Mouse (Mus musculus) right cerebral cortex, postnatal 14 days (tissue): Measurements from ENCODE around the gene Rbm46.

Experiments
- DNase-seq: peaks from one replicate; pipeline ENCODE4 v3.0.0; 2022

Rbm46 gene

GRCm38 (mm10) chr3:82876372-82876739 lies at the start of gene Rbm46:
Gene Rbm46 (minus strand): TSS chr3:82876483.
- peak; percentile 76 for DNase-seq

GRCm38 (mm10) chr3:82915632-82916031 lies 39.3 kb upstream of the Rbm46 start:
- DNase-seq, result no peak

DNA sequence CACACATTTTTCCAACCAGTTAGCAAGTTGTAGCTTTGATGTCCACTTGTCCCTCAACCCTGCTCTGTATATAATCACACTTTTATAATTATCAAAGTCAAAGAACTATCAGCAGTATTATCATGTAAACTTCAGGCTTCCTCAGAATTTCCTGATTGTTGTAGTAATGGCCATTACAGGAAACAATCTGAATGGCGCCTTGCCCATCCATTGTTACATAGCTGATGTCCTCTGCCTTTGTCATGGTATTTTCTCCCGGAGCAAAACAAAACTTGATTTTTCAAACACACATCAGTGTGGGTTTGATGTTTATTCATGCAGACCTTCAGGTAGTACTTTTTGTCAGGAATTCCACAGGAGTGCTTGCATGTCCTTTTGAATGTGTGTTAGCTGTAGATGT lies 32.4 kb upstream of the Rbm46 start:
- DNase-seq, result no peak

DNA sequence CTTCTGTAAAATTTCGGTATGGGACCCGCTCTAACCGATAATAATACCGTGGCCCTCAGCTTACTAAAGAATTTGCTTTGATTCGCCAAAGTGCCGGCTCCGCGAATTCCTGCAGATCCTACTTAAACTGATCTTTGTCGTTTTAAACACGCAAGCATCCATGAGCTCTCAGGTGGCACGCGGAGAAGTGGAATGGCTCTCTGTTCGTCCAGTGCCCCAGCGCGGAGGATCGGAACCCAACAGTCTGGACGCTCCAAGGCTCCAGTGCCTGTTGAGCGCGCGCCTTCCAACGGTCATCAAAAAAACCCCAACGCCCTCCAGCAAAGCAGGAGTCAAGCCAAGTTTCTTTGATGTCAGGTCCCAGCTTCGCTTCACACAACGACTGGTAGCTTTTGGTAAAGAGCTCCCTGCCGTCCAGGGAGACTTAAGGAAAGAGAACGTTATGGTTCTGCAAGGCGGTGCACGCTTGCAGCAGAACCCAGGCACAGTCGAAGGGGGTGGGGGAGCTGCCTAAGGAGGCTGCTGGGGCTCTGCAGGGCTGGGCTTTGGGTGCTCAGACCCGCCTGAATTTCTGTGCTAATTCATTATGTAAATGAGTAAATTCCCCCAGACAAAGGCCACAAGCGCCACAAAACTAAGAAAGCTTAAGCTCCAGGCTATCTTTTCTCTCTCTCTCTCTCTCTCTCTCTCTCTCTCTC lies 28.1 kb upstream of the Rbm46 start:
- DNase-seq, result no peak

GRCm38 (mm10) chr3:82903613-82904205 lies 27.4 kb upstream of the Rbm46 start, which contains the start of gene Lrat:
Gene Lrat (minus strand): TSS chr3:82903973.
- DNase-seq, result peak; percentile 8

- no peak for DNase-seq
These were observed 26.7 kb upstream of the Rbm46 start for GRCm38 (mm10) chr3:82902757-82903612.

GRCm38 (mm10) chr3:82888842-82889241 lies 12.6 kb upstream of the Rbm46 start:
- DNase-seq, result no peak

DNA sequence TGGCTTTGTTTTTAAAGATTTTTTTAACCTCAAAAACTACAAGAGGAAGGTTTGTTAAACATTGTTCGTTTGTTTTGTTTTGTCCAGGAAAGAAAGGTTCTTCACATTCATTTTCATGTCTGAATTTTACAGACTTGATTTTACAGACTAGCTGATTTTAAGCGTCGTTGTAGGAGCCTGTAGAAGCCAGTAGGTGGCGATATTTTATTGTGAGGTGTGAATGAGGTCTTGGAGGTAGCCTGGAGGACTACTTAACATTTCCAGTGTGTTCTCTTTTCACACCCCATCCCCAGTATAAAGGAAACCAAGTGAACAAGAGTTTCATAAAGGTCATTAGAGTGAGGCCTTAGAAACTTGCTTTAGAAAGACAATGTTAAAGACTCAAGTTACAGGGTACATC lies 975 bp upstream of the Rbm46 start:
- peak; percentile 15 for DNase-seq

DNA sequence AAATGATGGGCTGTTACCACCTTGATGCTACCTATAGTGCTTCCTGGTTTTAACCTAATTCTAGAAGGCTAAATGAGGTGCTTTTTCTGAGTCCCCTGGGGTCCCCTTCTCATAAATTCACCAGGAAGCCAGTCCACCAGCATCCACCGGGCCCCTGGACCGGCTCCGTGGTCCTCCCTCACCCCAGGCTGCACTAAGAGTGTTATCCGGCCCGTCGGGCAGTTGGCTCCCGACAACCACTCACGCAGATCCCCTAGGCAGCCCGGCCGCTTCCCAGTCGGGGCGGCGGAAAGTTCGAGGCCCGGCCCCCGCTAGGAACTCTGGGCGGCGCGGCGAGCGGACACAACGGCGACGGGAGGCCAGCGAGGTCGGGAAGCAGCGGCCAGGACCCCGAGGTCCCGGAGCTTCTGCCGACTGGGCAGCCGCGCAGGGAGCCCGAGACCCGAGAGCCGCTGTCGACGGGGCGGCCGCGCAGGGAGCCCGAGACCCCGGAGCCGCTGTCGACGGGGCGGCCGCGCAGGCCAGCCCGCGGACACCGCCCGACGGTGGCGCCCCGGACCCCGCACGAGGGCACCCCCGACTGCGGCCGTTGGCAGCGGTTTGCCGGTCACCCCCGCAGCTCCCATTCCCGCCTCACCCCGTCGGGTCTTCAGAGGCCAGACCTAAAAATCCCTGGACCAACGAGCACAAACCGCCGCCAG lies 462 bp downstream of the Rbm46 start:
- DNase-seq, result no peak

DNA sequence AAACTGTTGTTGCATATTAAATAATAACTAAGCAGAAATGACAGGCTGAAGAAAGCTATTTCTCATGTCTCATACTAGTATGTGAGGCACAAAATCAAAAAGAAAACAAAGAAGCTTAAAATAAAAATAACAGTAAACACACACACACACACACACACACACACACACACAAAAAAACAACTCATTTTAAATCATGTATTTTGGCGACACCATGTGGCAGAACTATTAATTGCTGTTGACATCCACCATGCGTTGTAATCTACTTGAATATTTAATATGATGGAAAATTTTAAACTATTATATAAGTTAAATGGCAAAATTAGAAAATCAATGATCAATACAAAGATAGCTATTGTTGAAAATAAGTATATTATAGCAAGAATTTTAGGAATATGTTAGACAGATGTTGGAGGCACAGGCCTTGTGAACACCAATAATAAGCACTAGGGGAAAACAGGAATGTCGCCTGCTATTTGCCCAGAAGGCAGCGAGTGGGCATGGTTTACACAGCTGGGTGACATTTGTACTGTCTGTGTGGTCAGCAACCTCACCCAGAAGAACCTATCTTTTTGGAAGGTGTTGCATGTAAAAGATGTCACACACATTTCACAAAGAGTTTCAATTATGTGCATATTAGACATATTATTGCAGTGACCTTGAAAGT lies 18.7 kb downstream of the Rbm46 start:
- DNase-seq, result peak; percentile 42

GRCm38 (mm10) chr3:82825165-82825564 lies 51.1 kb downstream of the Rbm46 start:
- no peak for DNase-seq

DNA sequence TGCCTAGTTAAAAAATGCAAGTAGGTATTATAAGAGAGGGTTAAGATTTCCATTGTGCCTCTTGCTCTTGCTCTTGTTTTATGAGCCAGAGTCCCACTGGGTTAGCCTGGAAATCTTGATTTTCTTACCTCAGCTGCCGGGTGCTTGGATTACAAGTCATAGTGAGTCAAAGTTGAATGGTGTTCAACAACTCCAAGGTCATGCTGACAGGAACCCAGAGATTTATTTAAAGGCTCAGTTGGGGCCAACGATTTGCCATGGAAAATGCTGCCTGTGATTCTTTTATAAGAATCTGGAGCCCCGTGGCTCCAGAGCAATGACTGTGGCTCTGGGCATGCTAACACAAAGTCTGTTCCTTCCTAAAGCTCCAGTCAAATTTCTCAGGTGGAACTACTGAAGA lies 64.4 kb downstream of the Rbm46 start:
- DNase-seq, result no peak

DNA sequence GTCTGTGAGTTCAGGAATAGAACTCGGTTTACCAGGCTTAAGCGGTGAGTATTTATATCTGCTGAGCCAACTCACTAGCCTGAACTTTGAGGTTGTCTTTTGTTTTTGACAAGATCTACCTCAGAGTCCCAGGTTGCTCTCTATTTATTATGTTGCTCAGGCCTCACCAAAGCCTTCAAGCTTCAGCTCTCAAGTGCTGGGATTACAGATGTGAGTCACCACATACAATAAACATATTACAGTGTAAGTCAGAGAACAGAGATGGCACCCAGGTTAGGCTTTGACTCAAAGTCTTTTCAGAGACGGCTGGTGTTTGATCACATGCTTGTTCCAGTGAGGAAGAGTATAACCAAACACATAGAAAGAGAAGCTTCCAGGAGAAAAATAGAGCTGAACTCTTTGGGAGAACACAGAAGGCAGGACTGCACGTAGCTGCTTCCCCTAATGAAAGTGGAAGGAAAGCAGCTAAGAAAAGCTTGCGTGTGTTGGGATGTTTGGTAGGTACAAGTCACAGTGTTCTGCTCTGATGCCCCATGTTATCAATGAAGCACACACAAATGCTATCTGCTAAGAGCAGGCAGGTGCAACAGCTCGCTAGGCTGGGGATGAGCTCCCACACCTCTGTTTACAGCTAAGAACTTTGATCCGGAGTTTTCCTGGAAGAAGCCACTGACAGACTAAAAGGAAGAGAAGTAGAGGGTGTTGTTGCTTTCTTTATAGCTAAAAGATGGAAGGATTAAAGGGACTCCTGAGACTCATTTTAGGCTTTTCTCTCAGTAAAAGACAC lies 65.8 kb downstream of the Rbm46 start:
- DNase-seq, result no peak

DNA sequence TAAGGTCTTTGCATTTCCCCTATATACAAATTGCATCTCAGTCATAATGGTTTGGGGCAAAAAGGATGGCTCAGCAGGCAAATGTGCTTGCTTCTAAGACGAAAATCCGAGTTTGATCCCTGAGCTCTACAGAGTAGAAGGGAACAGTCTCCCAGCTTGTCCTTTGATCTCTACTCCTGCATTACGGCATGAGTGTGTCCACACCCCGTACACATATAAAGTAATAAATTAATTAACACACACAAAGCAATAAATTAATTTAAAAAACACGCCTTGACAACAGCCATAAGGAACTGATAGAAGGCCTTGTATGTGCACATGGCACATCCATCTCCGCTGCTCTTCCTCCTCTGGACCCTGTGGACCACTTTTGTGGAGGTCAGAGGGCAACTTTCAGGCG lies 66.5 kb downstream of the Rbm46 start:
- DNase-seq, result no peak

- DNase-seq, result no peak
These were observed 67.9 kb downstream of the Rbm46 start for GRCm38 (mm10) chr3:82808323-82808911.

DNA sequence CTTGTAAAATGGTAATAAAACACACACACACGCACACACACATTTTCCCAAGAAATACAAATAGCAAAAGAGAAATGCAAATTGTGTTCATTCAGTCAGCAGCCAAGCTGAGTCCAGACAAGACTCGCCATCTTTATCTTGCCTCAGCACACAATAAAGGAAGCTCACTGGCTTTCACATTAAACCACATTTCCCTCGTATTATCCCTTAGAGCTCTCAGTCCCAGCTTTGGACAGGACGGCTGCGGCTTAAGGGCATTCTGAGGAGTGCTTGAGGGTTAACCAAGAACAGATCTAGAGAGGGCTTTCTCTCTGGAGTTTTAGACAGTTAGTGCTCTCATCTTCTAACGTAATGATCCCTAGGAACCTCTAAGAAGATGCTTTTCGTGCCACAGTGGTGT lies 71.0 kb downstream of the Rbm46 start:
- no peak for DNase-seq

DNA sequence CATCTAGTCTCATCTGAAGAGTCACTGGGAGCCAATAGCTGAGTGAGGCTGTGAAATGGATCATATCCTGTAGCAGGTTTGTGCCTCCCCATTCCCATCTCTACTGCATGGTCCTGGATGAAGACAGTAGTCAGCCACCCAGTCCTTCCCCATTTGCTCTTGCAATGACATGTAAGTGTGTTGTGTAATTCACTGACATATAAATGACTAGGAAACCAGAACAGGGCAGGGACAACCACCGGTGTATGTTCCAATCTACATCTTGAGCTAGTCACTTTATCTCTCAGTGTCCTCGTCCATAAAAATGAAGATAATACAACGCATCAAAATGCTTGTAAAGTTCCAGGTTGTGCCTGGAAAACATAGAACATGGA lies 75.8 kb downstream of the Rbm46 start:
- DNase-seq, result no peak

DNA sequence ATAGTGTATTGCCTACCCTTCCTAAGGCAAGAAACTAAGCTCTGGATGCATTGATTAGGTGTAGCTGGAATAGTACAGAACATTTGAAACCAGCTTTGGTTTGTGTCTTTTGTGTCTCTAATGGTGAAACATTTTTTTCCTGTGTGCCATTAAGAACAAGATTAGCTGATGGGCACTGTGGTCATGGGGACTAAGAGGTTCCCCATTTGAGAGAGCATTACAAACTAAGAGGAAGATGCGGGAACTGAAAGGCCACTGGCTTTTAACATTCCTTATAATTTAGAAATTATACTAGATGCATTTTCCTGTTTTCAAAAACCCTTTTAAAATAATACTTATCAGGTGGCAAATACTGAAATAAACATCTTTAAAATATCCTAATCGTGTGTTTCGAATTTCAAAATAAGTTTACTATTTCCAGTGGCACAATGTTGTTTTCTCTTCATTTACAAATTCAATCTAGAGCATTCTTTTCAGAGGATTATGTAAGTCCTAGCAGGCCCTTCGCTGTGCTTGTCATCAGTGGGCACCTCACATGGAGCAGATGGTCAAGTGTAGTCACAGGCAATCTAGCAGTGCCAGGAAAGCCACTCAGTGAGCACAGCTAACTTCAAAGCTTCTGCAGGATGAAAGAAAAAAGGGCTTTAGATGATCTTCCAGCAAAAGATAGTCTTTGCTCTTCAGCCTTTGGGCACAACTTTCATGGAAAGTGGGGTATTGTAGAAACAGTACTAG lies 76.4 kb downstream of the Rbm46 start:
- no peak for DNase-seq

- DNase-seq, result no peak
These were observed 82.6 kb downstream of the Rbm46 start for GRCm38 (mm10) chr3:82793656-82794055.

DNA sequence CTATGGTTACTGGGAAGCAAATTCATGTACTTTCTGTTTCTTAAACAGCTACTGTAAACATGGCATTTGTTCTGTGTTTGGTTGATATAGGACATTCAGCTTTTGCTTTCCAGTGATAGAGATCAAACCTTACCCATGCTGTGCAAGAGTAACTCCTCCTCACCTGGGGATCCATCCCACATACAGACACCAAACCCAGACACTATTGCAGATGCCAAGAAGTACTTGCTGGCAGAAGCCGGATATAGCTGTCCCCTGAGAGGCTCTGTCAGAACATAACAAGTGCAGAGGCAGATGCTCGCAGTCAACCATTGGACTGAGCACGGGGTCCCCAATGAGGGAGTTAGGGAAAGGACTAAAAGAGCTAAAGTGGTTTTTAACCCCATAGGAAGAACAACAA lies 84.6 kb downstream of the Rbm46 start:
- DNase-seq, result no peak
